Mouse (Mus musculus) lung, postnatal 10 days (tissue): ENCODE data around the gene Trpm1.

Experiments
- DNase-seq: peaks from one replicate; pipeline ENCODE4 v3.0.0; 2021

Trpm1 gene

GRCm38 (mm10) chr7:64164997-64165396, 11.4 kb downstream of the Trpm1 start:
- peak; percentile 68 for DNase-seq

GRCm38 (mm10) chr7:64166025-64166424, 12.4 kb downstream of the Trpm1 start:
- DNase-seq: no peak

- peak; percentile 73 for DNase-seq
Observed at GRCm38 (mm10) chr7:64166724-64167123, 13.1 kb downstream of the Trpm1 start.

GRCm38 (mm10) chr7:64179310-64179709, 25.7 kb downstream of the Trpm1 start:
- DNase-seq: peak; percentile 77

GRCm38 (mm10) chr7:64185203-64185931, 31.7 kb downstream of the Trpm1 start:
- DNase-seq: no peak

GRCm38 (mm10) chr7:64185932-64186312, 32.3 kb downstream of the Trpm1 start:
- no peak for DNase-seq

- DNase-seq: peak; percentile 72
Observed at GRCm38 (mm10) chr7:64192261-64192943, 38.8 kb downstream of the Trpm1 start.

- no peak for DNase-seq
Observed at GRCm38 (mm10) chr7:64193476-64193875, 39.8 kb downstream of the Trpm1 start.

- DNase-seq: no peak
Observed at GRCm38 (mm10) chr7:64196114-64196513, 42.5 kb downstream of the Trpm1 start.

GRCm38 (mm10) chr7:64208700-64209099, 55.1 kb downstream of the Trpm1 start:
- no peak for DNase-seq

- DNase-seq: no peak
Observed at GRCm38 (mm10) chr7:64212870-64213269, 59.2 kb downstream of the Trpm1 start.

- no peak for DNase-seq
Observed at GRCm38 (mm10) chr7:64214066-64214465, 60.4 kb downstream of the Trpm1 start.

GRCm38 (mm10) chr7:64215613-64216012, 62.0 kb downstream of the Trpm1 start:
- no peak for DNase-seq

GRCm38 (mm10) chr7:64217428-64217827, 63.8 kb downstream of the Trpm1 start:
- no peak for DNase-seq

GRCm38 (mm10) chr7:64219765-64220164, 66.1 kb downstream of the Trpm1 start:
- DNase-seq: no peak

GRCm38 (mm10) chr7:64223215-64223614, 69.6 kb downstream of the Trpm1 start:
- no peak for DNase-seq

- no peak for DNase-seq
Observed at GRCm38 (mm10) chr7:64226339-64227194, 72.9 kb downstream of the Trpm1 start.

- no peak for DNase-seq
Observed at GRCm38 (mm10) chr7:64227586-64227985, 74.0 kb downstream of the Trpm1 start.

GRCm38 (mm10) chr7:64228300-64228699, 74.7 kb downstream of the Trpm1 start:
- no peak for DNase-seq

GRCm38 (mm10) chr7:64229911-64230310, 76.3 kb downstream of the Trpm1 start:
- DNase-seq: no peak

GRCm38 (mm10) chr7:64231001-64231400, 77.4 kb downstream of the Trpm1 start:
- DNase-seq: no peak

- no peak for DNase-seq
Observed at GRCm38 (mm10) chr7:64231996-64232395, 78.4 kb downstream of the Trpm1 start.

- DNase-seq: no peak
Observed at GRCm38 (mm10) chr7:64234310-64234820, 80.7 kb downstream of the Trpm1 start.
